Comparison of ENCODE assay signal across 16 mouse cellular contexts in genomic region chr12:57918211-57918610, GRCm38 (mm10).
"Had no signal": no experiment of that assay in that cellular context is flagged by ENCODE, and none has a peak within 500 bp of the region (broad histone marks: within the 10 kb centered on the region; RNA-seq: fewer than 3 reads in every experiment).

No protein-coding gene starts in this region.

- H3K4me3 ChIP-seq: neural tube, embryonic 13.5 days; neural tube, embryonic 15.5 days; stomach, embryonic 15.5 days had no signal

- H3K4me1 ChIP-seq: neural tube, embryonic 13.5 days; neural tube, embryonic 15.5 days; stomach, embryonic 15.5 days had no signal

- H3K27me3 ChIP-seq: neural tube, embryonic 13.5 days; neural tube, embryonic 15.5 days; stomach, embryonic 15.5 days had no signal

- H3K9ac ChIP-seq: neural tube, embryonic 13.5 days; neural tube, embryonic 15.5 days; stomach, embryonic 15.5 days had no signal

- H3K4me2 ChIP-seq: neural tube, embryonic 13.5 days; neural tube, embryonic 15.5 days; stomach, embryonic 15.5 days had no signal

- DNase-seq: retina, postnatal 1 day; right cerebral cortex, adult 18-20 months; right cerebral cortex, postnatal 14 days; right cerebral cortex, postnatal 25 days; right cerebral cortex, postnatal 4 days; spleen, adult 18-20 months; thymus, adult 18-20 months; thymus, adult 2 months; thymus, postnatal 14 days; thymus, postnatal 25 days; thymus, postnatal 36 days; thymus, postnatal 4 days had no signal

- H3K27ac ChIP-seq: neural tube, embryonic 13.5 days; neural tube, embryonic 15.5 days; stomach, embryonic 15.5 days; stomach, postnatal 0 days had no signal

- H3K9me3 ChIP-seq: neural tube, embryonic 13.5 days; neural tube, embryonic 15.5 days; stomach, embryonic 15.5 days had no signal

- H3K36me3 ChIP-seq: neural tube, embryonic 13.5 days; neural tube, embryonic 15.5 days; stomach, embryonic 15.5 days had no signal
